Mouse (Mus musculus): ENCODE measurements around the gene Gle1.

The Gle1 gene

GRCm38 (mm10) chr2:29964354-29965249 lies 29.4 kb downstream of the Gle1 start:
- DNase-seq (ENCODE audit: extremely low read depth, low read depth), result no peak

DNA sequence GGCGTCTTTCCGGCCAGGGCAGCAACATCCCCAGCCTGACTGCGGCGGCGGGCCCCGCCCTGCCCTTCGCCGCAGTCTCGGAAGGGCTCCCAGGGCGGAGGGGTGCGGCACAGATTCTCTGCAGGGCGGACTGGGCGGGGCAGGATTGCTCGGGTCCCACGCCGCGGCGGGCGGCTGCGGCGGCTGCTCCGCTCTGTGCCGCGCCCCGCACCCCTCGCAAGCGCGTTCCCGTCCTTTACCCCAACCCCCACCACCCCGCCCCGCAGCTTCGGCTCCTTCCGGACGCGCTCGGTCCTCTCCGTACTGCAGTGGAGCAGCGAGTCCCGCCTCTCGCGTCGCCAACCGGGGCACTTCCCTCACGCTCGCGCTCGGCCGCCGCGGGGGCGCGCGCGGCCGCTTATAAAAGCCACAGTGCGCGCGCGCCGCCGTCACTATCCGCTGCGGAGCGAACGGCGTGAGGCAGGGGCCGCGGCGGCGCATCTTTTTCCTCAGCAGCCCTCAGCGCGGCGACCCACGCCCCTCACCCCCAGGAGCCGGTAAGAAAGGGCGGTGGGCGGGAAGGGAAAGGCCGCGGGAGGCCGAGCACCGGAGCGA lies 30.1 kb downstream of the Gle1 start, which contains the start of gene Sptan1:
TSS of gene Sptan1 (plus strand) at position 311 of the 594 bp plus-strand sequence.
- DNase-seq (ENCODE audit: extremely low read depth, low read depth), result peak; percentile 71

- no peak for DNase-seq (ENCODE audit: extremely low read depth, low read depth)
These were observed 30.7 kb downstream of the Gle1 start for GRCm38 (mm10) chr2:29965906-29966305.

GRCm38 (mm10) chr2:29966826-29967225 lies 31.6 kb downstream of the Gle1 start:
- no peak for DNase-seq (ENCODE audit: extremely low read depth, low read depth)

DNA sequence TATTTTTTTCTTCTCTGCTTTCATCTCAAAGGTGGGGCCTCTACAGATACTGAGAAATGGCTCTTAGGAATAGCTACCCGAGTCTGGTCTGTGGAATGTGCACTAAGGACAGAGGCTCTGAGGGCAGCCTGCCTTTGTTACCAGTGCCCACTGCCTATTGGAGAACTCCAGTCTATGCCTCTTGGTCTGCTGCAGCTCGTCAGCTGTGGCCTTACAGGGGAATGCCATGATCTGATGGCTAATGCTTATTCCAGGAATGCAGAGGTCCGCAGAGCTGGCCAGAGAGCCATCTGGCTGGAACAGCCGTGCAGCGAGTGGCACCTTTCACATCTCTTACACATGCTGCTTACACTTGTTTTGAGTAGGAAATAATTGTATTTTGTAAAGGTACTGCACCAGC lies 32.5 kb downstream of the Gle1 start:
- DNase-seq (ENCODE audit: extremely low read depth, low read depth), result no peak

DNA sequence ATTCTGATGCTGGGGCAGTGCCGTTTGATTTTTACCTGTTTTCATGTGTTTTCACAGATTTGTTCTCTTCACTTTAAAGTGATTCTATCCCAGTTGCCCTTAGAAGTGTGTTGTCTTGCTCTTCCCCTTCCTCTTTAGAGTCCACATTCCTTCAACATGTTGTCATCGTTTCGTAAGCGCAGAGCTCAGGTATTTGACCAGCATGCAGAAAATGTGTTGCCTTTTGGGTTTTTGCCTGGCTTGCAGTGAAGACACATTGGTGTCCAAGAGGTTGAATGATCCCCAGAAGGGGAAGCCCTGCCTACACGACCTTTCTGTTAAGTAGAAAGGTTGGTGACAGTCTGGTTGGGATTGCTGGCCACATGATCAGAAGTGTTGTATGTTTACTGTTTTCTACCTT lies 33.4 kb downstream of the Gle1 start:
- no peak for DNase-seq (ENCODE audit: extremely low read depth, low read depth)

DNA sequence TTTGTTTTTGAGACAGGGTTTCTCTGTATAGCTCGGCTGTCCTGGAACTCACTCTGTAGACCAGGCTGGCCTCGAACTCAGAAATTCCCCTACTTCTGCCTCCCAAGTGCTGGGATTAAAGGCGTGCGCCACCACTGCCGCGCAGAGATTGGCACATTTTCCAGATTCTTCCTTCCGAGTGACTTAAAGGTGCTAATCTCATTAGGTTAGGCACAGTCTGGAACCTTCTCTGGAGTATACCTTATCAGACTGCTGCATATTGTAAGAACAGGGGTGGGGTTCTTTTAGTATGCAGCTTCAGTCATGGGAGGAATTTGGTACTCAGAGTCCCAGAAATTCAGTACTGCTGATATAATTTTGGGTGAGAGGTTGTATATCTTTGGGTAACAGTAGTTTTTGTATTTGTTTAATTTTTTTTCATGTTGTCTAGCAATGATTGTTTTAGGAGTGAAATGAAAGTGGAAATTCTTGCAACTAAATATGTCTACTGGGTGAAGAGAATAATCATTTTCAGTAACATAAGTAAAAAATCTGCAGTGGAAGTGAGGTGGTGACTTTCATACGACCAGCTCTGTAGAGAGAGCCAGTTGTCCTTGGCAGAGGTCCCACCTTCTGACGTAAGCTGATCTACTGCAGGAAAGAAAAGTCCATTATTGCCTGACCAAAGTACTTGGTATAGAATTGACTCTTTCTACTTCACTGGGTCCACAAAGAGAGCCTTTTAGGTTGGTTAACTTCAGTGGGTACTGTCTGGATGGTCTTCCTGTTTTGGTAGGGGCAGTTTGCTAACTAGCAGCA lies 36.8 kb downstream of the Gle1 start:
- DNase-seq (ENCODE audit: extremely low read depth, low read depth), result peak; percentile 89

DNA sequence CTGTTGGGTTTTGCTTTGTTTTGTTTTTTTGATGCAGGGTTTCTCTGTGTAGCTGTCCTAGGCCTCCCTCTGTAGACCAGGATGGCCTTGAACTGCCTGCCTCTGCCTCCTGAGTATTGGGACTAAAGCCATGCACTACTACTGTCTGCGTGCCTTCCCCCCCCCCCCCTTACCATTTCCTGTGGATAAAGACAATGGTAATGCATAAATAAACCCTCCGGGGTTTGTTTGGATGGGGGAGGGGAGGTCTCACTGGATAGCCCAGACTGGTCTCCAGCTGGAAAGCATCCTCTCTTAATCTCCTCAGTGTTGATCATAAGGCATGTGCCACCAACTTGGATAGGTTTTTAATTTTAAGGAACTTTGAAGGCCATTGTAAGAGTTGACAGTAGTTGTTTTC lies 38.3 kb downstream of the Gle1 start:
- DNase-seq (ENCODE audit: extremely low read depth, low read depth), result no peak

DNA sequence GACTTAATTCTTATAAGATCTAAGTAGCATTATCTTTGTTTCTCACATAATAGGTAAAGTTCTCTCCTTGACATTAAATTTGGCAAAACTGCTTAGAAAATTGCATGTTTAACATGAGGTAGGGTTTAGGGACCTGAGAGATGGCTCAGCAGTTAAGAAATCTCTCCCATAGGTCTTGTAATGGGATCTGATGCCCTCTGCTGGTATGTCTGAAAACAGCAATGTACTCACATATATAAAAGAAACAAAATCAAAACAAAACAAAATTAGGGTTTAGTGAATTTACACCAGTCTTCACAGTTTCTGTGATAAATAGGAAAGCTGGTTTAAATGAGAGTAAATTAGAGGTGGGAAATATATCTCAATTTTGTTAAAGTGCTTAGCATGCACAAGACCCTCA lies 42.1 kb downstream of the Gle1 start:
- DNase-seq (ENCODE audit: extremely low read depth, low read depth), result peak; percentile 26

- no peak for DNase-seq (ENCODE audit: extremely low read depth, low read depth)
These were observed 45.4 kb downstream of the Gle1 start for GRCm38 (mm10) chr2:29980661-29981060.

DNA sequence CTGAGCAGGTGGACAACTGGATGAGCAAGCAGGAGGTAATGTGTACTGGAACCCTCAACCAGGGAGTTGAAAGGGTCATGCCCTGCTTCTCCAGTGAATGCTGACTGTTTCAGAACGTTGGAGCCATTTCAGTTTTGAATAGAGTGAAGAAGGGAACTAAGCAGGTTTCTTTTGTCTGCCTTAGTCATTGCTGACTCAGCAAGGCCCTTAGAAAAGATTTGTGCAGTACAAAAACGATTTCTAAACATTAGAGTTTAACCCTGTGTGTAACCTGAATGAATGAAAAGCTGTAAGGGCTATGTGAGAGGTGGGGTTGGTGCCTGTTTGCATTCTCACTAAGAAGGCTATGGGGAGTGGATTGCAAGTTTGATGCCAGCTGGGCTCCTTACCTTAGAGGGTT lies 56.7 kb downstream of the Gle1 start:
- DNase-seq (ENCODE audit: extremely low read depth, low read depth), result no peak

DNA sequence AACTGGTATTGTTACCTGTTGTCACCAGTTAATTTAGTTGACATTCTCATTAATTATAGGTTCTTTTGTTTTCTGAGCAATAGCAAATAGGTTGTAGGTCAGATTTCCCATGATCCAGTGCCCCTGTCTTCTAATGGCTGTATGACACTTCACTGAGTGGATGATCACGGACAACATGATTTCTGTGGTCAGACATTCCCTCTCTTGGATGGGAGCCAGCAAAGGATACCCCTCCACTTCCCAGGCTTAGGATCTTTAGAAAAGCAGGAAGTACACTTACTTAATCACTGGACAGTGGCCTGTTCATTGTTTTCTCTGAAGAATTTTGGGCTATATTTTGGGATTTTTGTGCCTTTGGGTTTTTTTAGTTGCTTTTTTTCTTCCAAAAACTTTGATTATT lies 73.9 kb downstream of the Gle1 start:
- DNase-seq (ENCODE audit: extremely low read depth, low read depth), result no peak
